In genomic region chr10:96642751-96643150, GRCm38 (mm10) we compare ENCODE assay signal across 23 mouse cellular contexts. TPM values are rescaled to one million over a fixed set of nuclear protein-coding genes. Genes with fewer than 3 reads are reported as not detected.
DNase-seq lines count a peak whose midpoint lies in the region; ATAC-seq and TF ChIP-seq lines count a peak whose summit lies in the region.
"Had no signal": no experiment of that assay in that cellular context is flagged by ENCODE, and none has a peak within 500 bp of the region (broad histone marks: within the 10 kb centered on the region; RNA-seq: fewer than 3 reads in every experiment).

No protein-coding gene starts in this region.

- no peaks in the 10 kb centered on the region for H3K36me3 ChIP-seq in heart, embryonic 12.5 days
- H3K36me3 ChIP-seq in myocyte (ENCODE audit: control insufficient read depth, insufficient read depth) = no peaks in the 10 kb centered on the region
- H3K36me3 ChIP-seq: embryonic facial prominence, embryonic 12.5 days; forebrain, embryonic 15.5 days; intestine, embryonic 15.5 days had no signal

- no peak overlapping the region for H3K9ac ChIP-seq in heart, embryonic 12.5 days
- H3K9ac ChIP-seq: embryonic facial prominence, embryonic 12.5 days; forebrain, embryonic 15.5 days; hindbrain, embryonic 14.5 days; intestine, embryonic 15.5 days had no signal

- no peak for TF ChIP-seq POLR2A in myocyte (IDR thresholded peaks at IDR 0.05; ENCODE audit: insufficient read length, low read depth)

- H3K79me2 ChIP-seq in myocyte (ENCODE audit: control insufficient read depth, insufficient read depth) = no peaks in the 10 kb centered on the region

- 0 out of 2 replicates have a peak overlapping the region, but pooled peaks have one; percentile 10 for H3K4me2 ChIP-seq in heart, embryonic 12.5 days
- H3K4me2 ChIP-seq in myocyte (ENCODE audit: low read depth) = no peak overlapping the region
- H3K4me2 ChIP-seq: embryonic facial prominence, embryonic 12.5 days; forebrain, embryonic 15.5 days; hindbrain, embryonic 14.5 days; intestine, embryonic 15.5 days had no signal

- H3K4me1 ChIP-seq in heart, embryonic 12.5 days (replicated peaks) = peaks cover 23% of the 10 kb centered on the region

- intact Hi-C loops in heart, postnatal 25 days (cut with DNase I) = no loop called here

- H3K27me3 ChIP-seq in heart, embryonic 12.5 days (replicated peaks) = no peaks in the 10 kb centered on the region
- no peaks in the 10 kb centered on the region for H3K27me3 ChIP-seq in myocyte (ENCODE audit: control insufficient read depth, insufficient read depth, insufficient read length)
- H3K27me3 ChIP-seq: embryonic facial prominence, embryonic 12.5 days; forebrain, embryonic 15.5 days; intestine, embryonic 15.5 days; Patski had no signal

- no peaks in the 10 kb centered on the region for H3K9me3 ChIP-seq in heart, embryonic 12.5 days (replicated peaks)
- H3K9me3 ChIP-seq: embryonic facial prominence, embryonic 12.5 days; forebrain, embryonic 15.5 days; intestine, embryonic 15.5 days had no signal

- no peak overlapping the region for H3ac ChIP-seq in myocyte (ENCODE audit: control insufficient read depth, insufficient read length)

- DNase-seq in heart, adult 9 months (ENCODE audit: low spot score in 2 of 2) = peak; percentile 19 to 27
- DNase-seq in heart, postnatal 25 days (ENCODE audit: low spot score) = no peak
- peak; percentile 39 for DNase-seq in lung, postnatal 10 days
- no peak for DNase-seq in lung, postnatal 14 days
- DNase-seq in embryo, embryonic 10 days (ENCODE audit: low spot score) = no peak
- DNase-seq: adrenal gland, postnatal 10 days; cerebellum, adult 9-11 months; kidney, adult 9 months; kidney, postnatal 4 days; layer of hippocampus, postnatal 36 days; liver; midbrain, embryonic 14.5 days; right cerebral cortex, postnatal 25 days; thymus, adult 2 months had no signal

- no peak overlapping the region for H3K4me3 ChIP-seq in heart, embryonic 12.5 days
- no peak overlapping the region for H3K4me3 ChIP-seq in myocyte
- H3K4me3 ChIP-seq: embryonic facial prominence, embryonic 12.5 days; forebrain, embryonic 15.5 days; intestine, embryonic 15.5 days; megakaryocyte, embryonic 14.5 days had no signal

- H3K27ac ChIP-seq in heart, embryonic 12.5 days (ENCODE audit: poor library complexity, severe bottlenecking) = peak overlapping the region; percentile 49
- H3K27ac ChIP-seq: embryonic facial prominence, embryonic 12.5 days; forebrain, embryonic 15.5 days; hindbrain, embryonic 14.5 days; intestine, embryonic 15.5 days had no signal

- ATAC-seq in heart, embryonic 12.5 days (ENCODE audit: insufficient number of reproducible peaks, low FRiP score) = no peak
- no peak for ATAC-seq in inflammation-experienced regulatory T-cells, adult 6 months
- ATAC-seq: forebrain, embryonic 15.5 days; intestine, embryonic 15.5 days; Patski had no signal

- 27% methylated on average over 6 of the region's 6 CpGs for WGBS in heart, embryonic 12.5 days

TF ChIP-seq in myocyte, 11 proteins besides CTCF, POLR2A, EP300 and RAD21:
- TF ChIP-seq MAX (IDR thresholded peaks at IDR 0.05; ENCODE audit: low read depth) (no peak), POLR2AphosphoS2 (IDR thresholded peaks at IDR 0.05; ENCODE audit: insufficient read length, low read depth) (no peak), SRF (IDR thresholded peaks at IDR 0.05; ENCODE audit: control insufficient read depth, insufficient read length, low read depth) (no peak), E2F4 (IDR thresholded peaks at IDR 0.05; ENCODE audit: insufficient read depth) (no peak), MYOD1 (IDR thresholded peaks at IDR 0.05; ENCODE audit: control insufficient read depth in 1 of 3, insufficient read length in 2 of 3, low read depth in 2 of 3) (peak in 1 of 3 experiments; percentile 13), TCF12 (IDR thresholded peaks at IDR 0.05; ENCODE audit: insufficient read depth, poor library complexity, severe bottlenecking) (no peak), CEBPB (IDR thresholded peaks at IDR 0.05; ENCODE audit: insufficient read depth, poor library complexity, severe bottlenecking) (0 out of 2 replicates have a peak, but pooled peaks have one; percentile 1), REST (IDR thresholded peaks at IDR 0.05; ENCODE audit: insufficient read depth, insufficient read length) (no peak), TCF3 (IDR thresholded peaks at IDR 0.05; ENCODE audit: insufficient read length, low read depth) (no peak), USF1 (IDR thresholded peaks at IDR 0.05; ENCODE audit: low read depth) (no peak), MYOG (IDR thresholded peaks at IDR 0.05; ENCODE audit: control insufficient read depth in 1 of 3, insufficient read depth in 1 of 3, insufficient read length in 2 of 3, low read depth in 2 of 3) (peak in 1 of 3 experiments; percentile 47)

RNA-seq across cellular contexts. Expression of gene Btg1, which starts 25.9 kb away (rescaled TPM):
- 10 to 100 TPM; 44.9 to 52.5 TPM for total RNA-seq in heart, postnatal 25 days (2021)
- polyA plus RNA-seq in heart, embryonic 12.5 days (2016; fragmentation: Nextera tagmentation; extraction: Ambion mirVana) = 46.9 and 51.6 TPM in 2 replicates
- 49.9 TPM for polyA plus RNA-seq in myocyte (2012; fragmentation: generic; extraction: Trizol)
- 100 to 1,000 TPM; 133 to 334 (median 288) TPM for polyA plus RNA-seq in inflammation-experienced regulatory T-cells, adult 6 months (2017; shearing (Covaris generic))

Comparison
In these comparisons a context has a peak if more than half of its experiments do, and no peak if none do; other contexts are left out.
1. DNase-seq: peak in heart, adult 9 months (2 of 2) and lung, postnatal 10 days (single experiment); none in heart, postnatal 25 days (single experiment), lung, postnatal 14 days (single experiment) and embryo, embryonic 10 days (single experiment).